Mouse (Mus musculus) MEL (cell line): ENCODE data around the gene Ints11. TPM values are rescaled to one million over a fixed set of nuclear protein-coding genes. Genes with fewer than 3 reads are reported as not detected.
A peak's percentile ranks its signal among the peaks of the same experiment; 100 is the strongest.

Source experiments
- DNase-seq: peaks from one replicate; pipeline ENCODE4 v3.0.0; 2011; ENCODE audit warnings: low read depth, low spot score
- H3K27ac ChIP-seq: 2 replicates; pipeline ENCODE4 v1.5.1; 2012; ENCODE audit warnings: low read depth, mild to moderate bottlenecking, control low read depth, low read length, moderate library complexity; ENCODE audit not compliant: control insufficient read depth
- H3K27me3 ChIP-seq, 2 experiments: fragments of 150-350 bp in 1 of 2; sonication (generic) in 1 of 2; 2 replicates each; pipeline ENCODE4 v1.6.1; 2012; ENCODE audit warnings: low read length in 2 of 2, mild to moderate bottlenecking in 2 of 2, improper control_type of control experiment in 1 of 2, moderate library complexity in 1 of 2; ENCODE audit not compliant: insufficient read depth in 2 of 2, control insufficient read depth in 1 of 2
- H3K36me3 ChIP-seq, 2 experiments: 2 replicates each; pipeline ENCODE4 v1.6.1; 2012 to 2014; ENCODE audit warnings: low read length in 2 of 2, improper control_type of control experiment in 1 of 2, inconsistent platforms in 1 of 2, mild to moderate bottlenecking in 1 of 2; ENCODE audit not compliant: insufficient read depth in 2 of 2, control insufficient read depth in 1 of 2
- H3K4me1 ChIP-seq, 2 experiments: fragments of 150-350 bp in 1 of 2; sonication (generic) in 1 of 2; 2 replicates each; pipeline ENCODE4 v1.6.1; 2012; ENCODE audit warnings: low read length in 2 of 2, improper control_type of control experiment in 1 of 2, mild to moderate bottlenecking in 1 of 2; ENCODE audit not compliant: insufficient read depth in 2 of 2, control insufficient read depth in 1 of 2
- H3K4me3 ChIP-seq, 2 experiments: fragments of 150-350 bp in 1 of 2; sonication (generic) in 1 of 2; 2 replicates each; pipeline ENCODE4 v1.5.1; 2012; ENCODE audit warnings: low read depth in 2 of 2, low read length in 2 of 2, mild to moderate bottlenecking in 2 of 2, moderate library complexity in 2 of 2, control low read depth in 1 of 2, improper control_type of control experiment in 1 of 2; ENCODE audit not compliant: control insufficient read depth in 1 of 2, insufficient read depth in 1 of 2
- H3K79me2 ChIP-seq: 2 replicates; pipeline ENCODE4 v1.6.1; 2012; ENCODE audit warnings: mild to moderate bottlenecking, low read length, moderate library complexity; ENCODE audit not compliant: control insufficient read depth, poor library complexity, insufficient read depth
- H3K9ac ChIP-seq: 2 replicates; pipeline ENCODE4 v1.6.1; 2012; ENCODE audit warnings: low read depth, mild to moderate bottlenecking, control low read depth, low read length, moderate library complexity; ENCODE audit not compliant: control insufficient read depth, poor library complexity, severe bottlenecking
- H3K9me3 ChIP-seq: fragments of 150-350 bp; sonication (generic); replicated peaks from 2 replicates; pipeline ENCODE4 v1.6.1; 2012; ENCODE audit warnings: mild to moderate bottlenecking, low read length, improper control_type of control experiment, moderate library complexity; ENCODE audit not compliant: insufficient read depth
- CHD1 ChIP-seq: IDR thresholded peaks from 2 replicates; pipeline ENCODE4 v1.6.1; 2012; ENCODE audit warnings: low read depth, mild to moderate bottlenecking, inconsistent platforms, low read length, improper control_type of control experiment
- CTCF ChIP-seq, 3 experiments: IDR thresholded peaks in 2 of 3; conservative IDR thresholded peaks in 1 of 3; 2 replicates each; pipeline ENCODE4 v1.5.1; 2011 to 2012; ENCODE audit warnings: low read length in 3 of 3, low read depth in 2 of 3, mild to moderate bottlenecking in 2 of 3, improper control_type of control experiment in 1 of 3, inconsistent platforms in 1 of 3, mixed read lengths in 1 of 3, moderate library complexity in 1 of 3; ENCODE audit not compliant: control insufficient read depth in 1 of 3, insufficient read depth in 1 of 3, poor library complexity in 1 of 3, severe bottlenecking in 1 of 3
- ELF1 ChIP-seq: IDR thresholded peaks from 2 replicates; pipeline ENCODE4 v1.6.1; 2014; ENCODE audit warnings: low read depth, mild to moderate bottlenecking, inconsistent platforms, low read length, improper control_type of control experiment, moderate library complexity
- ETS1 ChIP-seq: IDR thresholded peaks from 2 replicates; pipeline ENCODE4 v1.6.1; 2012; ENCODE audit warnings: low read depth, mild to moderate bottlenecking, inconsistent platforms, low read length, improper control_type of control experiment, moderate library complexity
- JUND ChIP-seq: IDR thresholded peaks from 2 replicates; pipeline ENCODE4 v1.6.1; 2011; ENCODE audit warnings: low read depth, mild to moderate bottlenecking, improper control_type of control experiment, low read length
- KAT2A ChIP-seq: conservative IDR thresholded peaks from 2 replicates; pipeline ENCODE4 v1.6.1; 2012; ENCODE audit warnings: low read depth, low read length, improper control_type of control experiment, inconsistent platforms
- MAX ChIP-seq: IDR thresholded peaks from 2 replicates; pipeline ENCODE4 v1.6.1; 2011; ENCODE audit warnings: low read length, improper control_type of control experiment
- MAZ ChIP-seq: IDR thresholded peaks from 2 replicates; pipeline ENCODE4 v1.6.1; 2012; ENCODE audit warnings: low read depth, mild to moderate bottlenecking, inconsistent platforms, low read length, improper control_type of control experiment
- MXI1 ChIP-seq: IDR thresholded peaks from 2 replicates; pipeline ENCODE4 v1.6.1; 2011; ENCODE audit warnings: mild to moderate bottlenecking, low read depth, low read length, improper control_type of control experiment
- MYB ChIP-seq: IDR thresholded peaks from 2 replicates; pipeline ENCODE4 v1.6.1; 2011; ENCODE audit warnings: mild to moderate bottlenecking, low read depth, low read length, improper control_type of control experiment
- POLR2A ChIP-seq, 2 experiments: IDR thresholded peaks; 2 replicates each; pipeline ENCODE4 v1.6.1; 2011 to 2012; ENCODE audit warnings: low read length in 2 of 2, mild to moderate bottlenecking in 2 of 2, control low read depth in 1 of 2, improper control_type of control experiment in 1 of 2, low read depth in 1 of 2, moderate library complexity in 1 of 2; ENCODE audit not compliant: control insufficient read depth in 1 of 2, insufficient read depth in 1 of 2, poor library complexity in 1 of 2
- POLR2AphosphoS2 ChIP-seq: IDR thresholded peaks from 2 replicates; pipeline ENCODE4 v1.6.1; 2011; ENCODE audit warnings: low read length, improper control_type of control experiment
- POLR2AphosphoS5 ChIP-seq: IDR thresholded peaks from 2 replicates; pipeline ENCODE4 v1.6.1; 2012; ENCODE audit warnings: low read depth, borderline replicate concordance, mild to moderate bottlenecking, inconsistent platforms, low read length, moderate library complexity, mixed read lengths
- RAD21 ChIP-seq: IDR thresholded peaks from 2 replicates; pipeline ENCODE4 v1.6.1; 2011; ENCODE audit warnings: mild to moderate bottlenecking, low read depth, low read length, improper control_type of control experiment
- RCOR1 ChIP-seq: IDR thresholded peaks from 2 replicates; pipeline ENCODE4 v1.6.1; 2012; ENCODE audit warnings: low read depth, mild to moderate bottlenecking, inconsistent platforms, low read length, improper control_type of control experiment
- TCF12 ChIP-seq: IDR thresholded peaks from 2 replicates; pipeline ENCODE4 v1.6.1; 2014; ENCODE audit warnings: low read depth, mild to moderate bottlenecking, inconsistent platforms, low read length, improper control_type of control experiment, moderate library complexity
- USF2 ChIP-seq, 2 experiments: IDR thresholded peaks; 2 replicates each; pipeline ENCODE4 v1.6.1; 2011 to 2012; ENCODE audit warnings: improper control_type of control experiment in 2 of 2, low read length in 2 of 2, borderline replicate concordance in 1 of 2, inconsistent platforms in 1 of 2, low read depth in 1 of 2, mild to moderate bottlenecking in 1 of 2; ENCODE audit not compliant: insufficient read depth in 1 of 2
- ZC3H11A ChIP-seq: IDR thresholded peaks from 2 replicates; pipeline ENCODE4 v1.6.1; 2012; ENCODE audit warnings: low read depth, mild to moderate bottlenecking, inconsistent platforms, low read length, improper control_type of control experiment
- polyA plus RNA-seq, 2 experiments: library from polyadenylated mRNA; stranded (reverse) in 1 of 2; unstranded in 1 of 2; fragments of >175 nt in 1 of 2; fragments of >200 nt in 1 of 2; gene quantifications; 2 replicates each; pipeline versions ENCODE4 v1.2.1 to v1.2.4; 2012; ENCODE audit warnings: low replicate concordance in 2 of 2, low read depth in 1 of 2; ENCODE audit not compliant: insufficient read length in 2 of 2, insufficient read depth in 1 of 2, missing spikeins in 1 of 2
- total RNA-seq: library from RNA; depleted of rRNA; stranded (reverse); fragments of 300-350 nt; gene quantifications from 2 replicates; pipeline ENCODE4 v1.2.3, GENCODE M21; 2012

Ints11 gene
- total and polyA plus RNA-seq, 3 experiments, result 78.9 to 96.8 TPM; not detected in 1

- Histone ChIP-seq H3K4me1 (peaks cover 2 to 13% of the 10 kb centered on the region in 2 experiments; a peak in 3 of 4 replicates), H3K4me3 (no peak overlapping the region), H3K36me3 (peaks cover 2 to 3% of the 10 kb centered on the region in 2 experiments; a peak in 3 of 4 replicates), H3K27ac (no peak overlapping the region), H3K9ac (no peak overlapping the region), H3K79me2 (peaks cover 22% of the 10 kb centered on the region), H3K27me3 (no peaks in the 10 kb centered on the region), H3K9me3 (no peaks in the 10 kb centered on the region)
- TF ChIP-seq CTCF (IDR thresholded peaks at IDR 0.05 in 2 of 3, conservative IDR thresholded peaks at IDR 0.05 in 1 of 3; ENCODE audit: control insufficient read depth in 1 of 3, insufficient read depth in 1 of 3, low read depth in 2 of 3, low read length in 3 of 3, poor library complexity in 1 of 3, severe bottlenecking in 1 of 3), result peak in 1 of 3 experiments; percentile 17; a peak in 2 of 6 replicates
- no peak for TF ChIP-seq TCF12
- no peak for TF ChIP-seq CHD1
- TF ChIP-seq POLR2AphosphoS2, result no peak
- no peak for TF ChIP-seq POLR2A (IDR thresholded peaks at IDR 0.05; ENCODE audit: control insufficient read depth in 1 of 2, insufficient read depth in 1 of 2, low read depth in 1 of 2, low read length in 2 of 2, poor library complexity in 1 of 2)
- TF ChIP-seq MAX, result no peak
- TF ChIP-seq KAT2A, result no peak
- DNase-seq, result no peak
Measured at GRCm38 (mm10) chr4:155898318-155898717, 29.0 kb downstream of the Ints11 start.

GRCm38 (mm10) chr4:155899355-155899754 is 30.0 kb downstream of the Ints11 start:
- H3K9ac ChIP-seq, result no peak overlapping the region
- no peaks in the 10 kb centered on the region for H3K27me3 ChIP-seq
- DNase-seq, result no peak
- H3K4me1 ChIP-seq, result peaks cover 2 to 7% of the 10 kb centered on the region in 2 experiments; a peak in 2 of 4 replicates
- no peak for TF ChIP-seq MXI1
- TF ChIP-seq RCOR1, result no peak
- no peak for TF ChIP-seq CHD1
- no peak for TF ChIP-seq ELF1
- TF ChIP-seq ETS1, result no peak
- TF ChIP-seq RAD21, result no peak
- no peak for TF ChIP-seq KAT2A
- no peak for TF ChIP-seq POLR2AphosphoS5
- no peak for TF ChIP-seq MYB
- TF ChIP-seq MAZ, result no peak
- no peaks in the 10 kb centered on the region for H3K9me3 ChIP-seq
- no peak overlapping the region for H3K27ac ChIP-seq
- H3K36me3 ChIP-seq, result peaks cover 0 to 2% of the 10 kb centered on the region in 2 experiments; a peak in 2 of 4 replicates
- peaks cover 14% of the 10 kb centered on the region for H3K79me2 ChIP-seq
- no peak overlapping the region for H3K4me3 ChIP-seq

GRCm38 (mm10) chr4:155901205-155901604 is 31.9 kb downstream of the Ints11 start:
- no peak overlapping the region for H3K27ac ChIP-seq
- H3K9me3 ChIP-seq, result no peaks in the 10 kb centered on the region
- H3K36me3 ChIP-seq, result peaks cover 0 to 2% of the 10 kb centered on the region in 2 experiments; a peak in 1 of 4 replicates
- H3K4me3 ChIP-seq, result no peak overlapping the region
- no peak for DNase-seq
- H3K9ac ChIP-seq, result no peak overlapping the region
- no peaks in the 10 kb centered on the region for H3K4me1 ChIP-seq
- H3K27me3 ChIP-seq, result no peaks in the 10 kb centered on the region
- TF ChIP-seq MYB (no peak), POLR2A (IDR thresholded peaks at IDR 0.05; ENCODE audit: control insufficient read depth in 1 of 2, insufficient read depth in 1 of 2, low read depth in 1 of 2, low read length in 2 of 2, poor library complexity in 1 of 2) (no peak), ZC3H11A (no peak), USF2 (IDR thresholded peaks at IDR 0.05; ENCODE audit: borderline replicate concordance in 1 of 2, insufficient read depth in 1 of 2, low read depth in 1 of 2, low read length in 2 of 2) (no peak), ETS1 (no peak), JUND (no peak)
- H3K79me2 ChIP-seq, result peaks cover under 1% of the 10 kb centered on the region; the same call in 1 of the 2 replicates
